Comparison of ENCODE assay signal across 27 mouse cellular contexts in the genomic region with DNA sequence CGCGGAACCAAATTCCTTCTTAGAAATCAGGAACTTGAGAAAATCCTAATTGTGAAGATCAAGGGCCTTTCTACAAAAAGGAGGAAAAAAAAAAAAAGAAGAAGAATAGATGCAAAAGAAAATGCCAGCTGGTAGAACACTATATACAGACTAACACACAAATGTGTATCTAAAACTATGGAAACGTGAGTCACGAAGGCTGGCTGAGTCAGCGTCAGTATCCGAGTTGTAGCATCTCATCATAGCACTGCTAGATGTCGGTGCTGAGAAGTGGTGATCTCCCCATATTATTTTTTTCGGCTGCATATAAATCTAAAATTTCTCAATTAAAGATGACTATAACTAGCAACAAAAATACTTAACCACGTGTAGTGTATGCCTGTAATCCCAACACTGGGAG. TPM values are rescaled to one million over a fixed set of nuclear protein-coding genes. Genes with fewer than 3 reads are reported as not detected.
DNase-seq lines count a peak whose midpoint lies in the region; ATAC-seq and TF ChIP-seq lines count a peak whose summit lies in the region.
"Had no signal": no experiment of that assay in that cellular context is flagged by ENCODE, and none has a peak within 500 bp of the region (broad histone marks: within the 10 kb centered on the region; RNA-seq: fewer than 3 reads in every experiment).

No protein-coding gene starts in this region.

- TF ChIP-seq CTCF in left cerebral cortex, adult 2 months (IDR thresholded peaks at IDR 0.05), result no peak
- no peak for TF ChIP-seq CTCF in olfactory bulb, adult 2 months (IDR thresholded peaks at IDR 0.05; ENCODE audit: insufficient read depth, low read depth, low read length)
- no peak for TF ChIP-seq CTCF in midbrain, postnatal 0 days (IDR thresholded peaks at IDR 0.05)

- 69% methylated on average over 9 of the region's 9 CpGs for WGBS in olfactory bulb, adult 2 months
- WGBS in midbrain, postnatal 0 days, result 89% methylated on average over 9 of the region's 9 CpGs

- H3K9ac ChIP-seq in midbrain, postnatal 0 days (replicated peaks; ENCODE audit: low read length, poor library complexity, severe bottlenecking), result no peak overlapping the region
- H3K9ac ChIP-seq: forebrain, embryonic 13.5 days; forebrain, postnatal 0 days; heart, embryonic 15.5 days; hindbrain, embryonic 14.5 days had no signal

- no peak for TF ChIP-seq POLR2A in olfactory bulb, adult 2 months (IDR thresholded peaks at IDR 0.05; ENCODE audit: insufficient read depth, low read depth, low read length)

- intact Hi-C loops in left cerebral cortex, postnatal 14 days (cut with DNase I), result no loop called here
- intact Hi-C loops in left cerebral cortex, adult 2 months (cut with DNase I), result no loop called here

- DNase-seq in left cerebral cortex, postnatal 14 days (ENCODE audit: low spot score in 2 of 2), result peak; percentile 47 to 78
- DNase-seq in left cerebral cortex, adult 2 months (ENCODE audit: extremely low spot score in 1 of 2, low spot score in 2 of 2), result no peak
- peak; percentile 76 for DNase-seq in NIH3T3 (ENCODE audit: low read depth)
- peak; percentile 59 for DNase-seq in telencephalon, adult 2 months (ENCODE audit: low read depth, low spot score)
- no peak for DNase-seq in c-Kit-positive CD71-positive TER-119-positive erythroid progenitor cells, embryonic 14.5 days (ENCODE audit: low spot score)
- DNase-seq in midbrain, postnatal 0 days (ENCODE audit: low spot score), result no peak
- DNase-seq: adrenal gland, postnatal 10 days; B cell, adult 2 months; cerebellum, adult 18-20 months; cerebellum, adult 9-11 months; cerebellum, postnatal 36 days; forebrain, postnatal 0 days; heart, adult 2 months; heart, postnatal 14 days had no signal

- H3K4me3 ChIP-seq in left cerebral cortex, adult 2 months, result no peak overlapping the region
- H3K4me3 ChIP-seq in olfactory bulb, adult 2 months (ENCODE audit: insufficient read depth, low read depth, low read length), result no peak overlapping the region
- no peak overlapping the region for H3K4me3 ChIP-seq in midbrain, postnatal 0 days (ENCODE audit: low read depth, low read length)
- H3K4me3 ChIP-seq: embryonic facial prominence, embryonic 10.5 days; forebrain, embryonic 13.5 days; heart, adult 2 months; heart, embryonic 15.5 days; hindbrain, embryonic 10.5 days had no signal

- H3K27me3 ChIP-seq in midbrain, postnatal 0 days (ENCODE audit: insufficient read depth, low read length), result no peaks in the 10 kb centered on the region
- H3K27me3 ChIP-seq: forebrain, embryonic 13.5 days; heart, embryonic 15.5 days had no signal

- H3K4me2 ChIP-seq in midbrain, postnatal 0 days (ENCODE audit: low read depth, low read length, poor library complexity, severe bottlenecking), result no peak overlapping the region
- H3K4me2 ChIP-seq: forebrain, embryonic 13.5 days; heart, embryonic 11.5 days; heart, embryonic 15.5 days; hindbrain, embryonic 14.5 days had no signal

- no peaks in the 10 kb centered on the region for H3K36me3 ChIP-seq in midbrain, postnatal 0 days (ENCODE audit: insufficient read depth, low read length)
- H3K36me3 ChIP-seq: embryonic facial prominence, embryonic 10.5 days; G1E; heart, embryonic 15.5 days; hindbrain, embryonic 10.5 days had no signal

- peaks cover 14% of the 10 kb centered on the region for H3K4me1 ChIP-seq in olfactory bulb, adult 2 months (ENCODE audit: control insufficient read depth, insufficient read depth, low read length)
- peaks cover 3% of the 10 kb centered on the region; the same call in 1 of the 2 replicates for H3K4me1 ChIP-seq in midbrain, postnatal 0 days (ENCODE audit: insufficient read depth, low read length)

- ATAC-seq in midbrain, postnatal 0 days (ENCODE audit: low FRiP score), result no peak
- ATAC-seq: CD4-positive, CD25-positive, alpha-beta regulatory T cell, adult 4 months; forebrain, embryonic 13.5 days; forebrain, postnatal 0 days had no signal

- H3K27ac ChIP-seq in left cerebral cortex, adult 2 months, result no peak overlapping the region
- H3K27ac ChIP-seq in olfactory bulb, adult 2 months (ENCODE audit: insufficient read depth, low read depth, low read length), result peak overlapping the region; percentile 17; the same call in 1 of the 2 replicates
- no peak overlapping the region for H3K27ac ChIP-seq in midbrain, postnatal 0 days (ENCODE audit: low read depth, low read length)
- H3K27ac ChIP-seq: embryonic facial prominence, embryonic 10.5 days; forebrain, embryonic 13.5 days; heart, adult 2 months; heart, embryonic 15.5 days; hindbrain, embryonic 10.5 days; hindbrain, embryonic 14.5 days had no signal

- H3K9me3 ChIP-seq in midbrain, postnatal 0 days (ENCODE audit: low read length), result no peaks in the 10 kb centered on the region
- H3K9me3 ChIP-seq: embryonic facial prominence, embryonic 10.5 days; forebrain, embryonic 13.5 days; G1E; heart, embryonic 15.5 days; hindbrain, embryonic 10.5 days had no signal

RNA-seq across cellular contexts. Expression of a gene that starts 7.2 kb away (rescaled TPM):
- 100 to 1,000 TPM; 129 to 131 TPM for total RNA-seq in left cerebral cortex, postnatal 14 days (2021)
- 100 to 1,000 TPM; 109 to 121 TPM for total RNA-seq in left cerebral cortex, adult 2 months (2021)
- polyA plus RNA-seq in olfactory bulb, adult 2 months (2012; ENCODE audit: insufficient read depth, insufficient read length, low replicate concordance, missing spikeins), result 56.9 and 143 TPM in 2 replicates
- total RNA-seq in midbrain, postnatal 0 days (2014; rRNA removed), result 141 and 143 TPM in 2 replicates
- 107 and 114 TPM in 2 replicates for polyA plus RNA-seq in midbrain, postnatal 0 days (2015; fragmentation: Nextera tagmentation; extraction: Ambion mirVana)

RNA-seq across cellular contexts. Expression of a gene that starts 54.1 kb away (rescaled TPM):
- not detected for total RNA-seq in left cerebral cortex, postnatal 14 days (2021)
- not detected for total RNA-seq in left cerebral cortex, adult 2 months (2021)
- not detected in 2 replicates for polyA plus RNA-seq in olfactory bulb, adult 2 months (2012; ENCODE audit: insufficient read depth, insufficient read length, low replicate concordance, missing spikeins)
- not detected in 2 replicates for total RNA-seq in midbrain, postnatal 0 days (2014; rRNA removed)
- polyA plus RNA-seq in midbrain, postnatal 0 days (2015; fragmentation: Nextera tagmentation; extraction: Ambion mirVana), result not detected in 2 replicates
- total RNA-seq: adrenal gland, postnatal 10 days; adrenal gland, postnatal 4 days; forebrain, postnatal 0 days; G1E; gastrocnemius, adult 8-10 months; gastrocnemius, postnatal 4 days; heart, adult 2 months; heart, postnatal 14 days had no signal
- polyA plus RNA-seq: CD4-positive, CD25-positive, alpha-beta regulatory T cell, adult 4 months; embryonic facial prominence, embryonic 10.5 days; embryonic facial prominence, embryonic 14.5 days; forebrain, embryonic 13.5 days; forebrain, postnatal 0 days; G1E; heart, adult 2 months; heart, embryonic 11.5 days; heart, embryonic 15.5 days; hindbrain, embryonic 10.5 days; hindbrain, embryonic 14.5 days had no signal

Comparison
In these comparisons a context has a peak if more than half of its experiments do, and no peak if none do; other contexts are left out.
1. DNase-seq: peak in left cerebral cortex, postnatal 14 days (2 of 2), NIH3T3 (single experiment) and telencephalon, adult 2 months (single experiment); none in left cerebral cortex, adult 2 months (0 of 2), c-Kit-positive CD71-positive TER-119-positive erythroid progenitor cells, embryonic 14.5 days (single experiment) and midbrain, postnatal 0 days (single experiment).